Mouse (Mus musculus) lung, postnatal 36 days (tissue): ENCODE measurements around the gene Map3k6.

Source experiments
- DNase-seq: peaks from one replicate; pipeline ENCODE4 v3.0.0; 2022; ENCODE audit warnings: mixed read lengths

The Map3k6 gene

DNA sequence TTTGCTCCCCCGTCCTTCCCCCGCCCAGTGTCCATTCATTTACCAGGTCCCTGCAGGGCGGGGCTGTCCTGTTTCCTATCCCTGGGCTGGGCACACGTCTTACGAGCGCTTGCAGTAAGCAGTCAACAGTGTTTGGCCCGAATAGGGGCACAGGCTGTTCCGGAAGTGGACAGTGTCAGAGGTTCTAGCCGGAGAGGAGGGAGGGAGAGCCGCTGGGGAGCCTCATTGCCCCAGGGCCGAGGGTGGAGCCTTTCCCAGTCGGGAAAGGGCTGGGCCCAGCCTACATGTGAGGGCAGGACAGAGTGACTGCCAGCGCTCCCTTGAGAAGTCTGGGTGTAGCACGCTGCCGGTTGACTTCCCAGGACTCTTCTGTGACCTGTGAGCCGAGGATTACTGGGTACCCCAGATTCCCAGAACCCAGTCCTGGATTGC, at the start of gene Map3k6:
Gene Map3k6, plus strand, starts transcription at position 329 of the 432 bp plus-strand sequence.
- peak; percentile 96 for DNase-seq

DNA sequence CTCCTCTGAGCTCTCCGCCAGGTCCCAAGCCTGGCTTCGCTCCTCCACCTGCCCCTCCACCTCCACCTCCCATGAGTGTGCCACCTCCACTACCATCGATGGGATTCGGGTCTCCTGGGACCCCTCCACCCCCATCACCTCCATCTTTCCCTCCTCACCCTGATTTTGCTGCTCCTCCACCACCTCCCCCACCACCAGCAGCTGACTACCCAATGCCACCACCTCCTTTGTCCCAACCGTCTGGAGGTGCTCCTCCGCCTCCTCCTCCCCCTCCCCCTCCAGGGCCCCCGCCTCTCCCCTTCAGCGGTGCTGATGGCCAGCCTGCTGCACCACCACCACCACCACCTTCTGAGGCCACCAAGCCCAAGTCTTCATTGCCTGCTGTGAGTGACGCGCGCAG, 46.1 kb upstream of the Map3k6 start:
- DNase-seq, result no peak

DNA sequence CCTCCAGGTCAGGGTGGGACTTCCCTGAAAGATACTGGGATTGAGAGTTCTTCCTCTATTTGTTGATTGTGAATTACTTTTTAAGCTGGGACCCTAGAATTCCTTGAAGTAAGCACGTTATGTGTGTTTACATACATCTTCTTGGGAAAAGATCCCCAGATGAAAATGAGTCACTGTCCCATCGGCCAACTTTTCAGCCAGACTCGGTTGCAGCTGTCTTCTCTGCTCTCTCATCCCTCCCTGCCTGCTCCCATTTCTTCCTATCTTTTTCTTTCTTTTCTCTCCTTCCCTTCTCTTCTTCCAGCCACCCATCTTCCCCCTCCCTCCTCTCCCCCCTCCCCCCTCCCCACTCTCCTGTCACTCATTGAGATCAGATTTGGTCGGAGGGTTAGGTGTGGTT, 45.6 kb upstream of the Map3k6 start:
- DNase-seq, result no peak

DNA sequence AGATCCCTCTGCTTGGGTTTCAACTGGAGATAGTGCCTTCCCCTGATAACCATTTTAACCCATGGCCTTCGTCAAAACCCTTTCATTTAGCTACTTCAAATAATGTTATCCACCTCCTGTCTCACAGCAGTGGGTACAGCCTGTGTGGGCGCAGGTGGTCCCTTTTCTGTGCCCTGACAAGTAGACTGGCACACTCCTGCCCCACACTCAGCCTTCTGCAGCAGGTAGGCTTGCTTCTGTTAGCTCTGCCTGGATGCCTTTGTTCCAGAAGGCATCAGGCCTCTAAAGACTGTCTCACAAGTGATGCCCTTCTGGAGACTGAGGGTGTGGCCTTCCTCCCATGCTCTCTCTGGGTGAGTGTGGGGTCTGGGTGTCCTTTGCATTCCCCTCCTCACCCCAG, 44.5 kb upstream of the Map3k6 start:
- DNase-seq, result no peak

DNA sequence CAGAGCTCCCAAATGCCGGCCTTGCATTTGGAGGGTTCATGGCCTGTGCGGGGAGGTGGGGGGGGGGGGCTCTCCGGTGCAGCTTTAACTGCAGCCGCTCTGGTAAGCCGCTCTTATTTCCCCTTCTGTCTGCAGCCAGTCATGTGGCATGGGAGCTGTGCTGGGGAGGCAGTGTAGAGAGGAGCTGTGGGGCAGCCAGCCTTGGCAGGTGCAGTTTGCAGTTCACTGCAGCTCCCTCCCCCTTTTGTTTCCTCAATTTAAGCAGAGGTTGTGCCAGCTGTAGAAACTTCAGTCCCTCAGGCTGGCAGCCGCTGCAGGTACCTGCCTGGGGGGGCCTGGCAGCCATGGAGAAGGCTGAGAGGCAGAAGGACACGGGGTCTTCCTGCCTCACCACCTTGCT, 43.8 kb upstream of the Map3k6 start:
- DNase-seq, result no peak

DNA sequence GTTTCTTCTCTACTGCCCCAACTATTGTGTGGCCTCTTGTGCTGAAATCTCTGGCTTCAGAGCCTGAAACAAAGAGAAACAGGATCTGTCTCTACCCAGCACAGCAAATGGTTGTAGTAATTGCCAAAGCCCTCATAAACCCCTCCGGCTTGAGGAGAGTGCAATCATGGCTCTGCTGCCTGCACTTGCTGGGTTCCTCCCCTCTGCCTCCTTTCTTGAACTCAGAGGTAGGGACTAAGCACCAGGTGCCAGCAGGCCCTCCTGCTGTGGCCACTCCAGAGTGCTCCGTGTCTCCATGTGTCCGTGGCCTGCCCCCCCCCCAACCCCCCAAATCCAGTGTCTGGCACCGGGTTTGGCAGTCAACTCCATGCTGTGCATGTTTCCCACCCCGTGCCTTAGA, 43.3 kb upstream of the Map3k6 start:
- DNase-seq, result no peak

DNA sequence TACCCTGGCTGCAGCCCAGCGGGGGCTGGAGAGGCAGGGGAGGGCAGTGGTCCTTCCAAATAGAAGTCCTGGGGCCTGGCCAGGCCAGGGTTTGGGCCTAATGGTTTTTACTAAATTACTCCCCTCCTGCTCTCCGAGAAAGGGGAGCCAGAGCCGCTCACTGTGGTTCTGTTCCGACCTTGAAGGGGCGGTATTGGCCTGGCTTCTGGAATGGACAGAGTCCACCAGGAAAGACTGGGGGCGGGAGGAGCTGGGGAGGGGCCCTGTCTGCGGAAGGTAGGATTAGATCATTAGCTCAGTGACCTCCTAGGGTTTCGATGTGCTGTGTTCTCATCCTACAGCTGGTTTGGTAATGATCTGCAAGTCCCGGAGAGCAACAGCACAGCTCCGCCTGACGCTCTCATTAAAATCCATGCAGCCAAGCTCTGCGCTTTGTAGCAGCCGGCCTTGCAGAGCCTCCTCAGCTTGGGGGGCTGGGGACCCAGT, 42.8 kb upstream of the Map3k6 start:
- DNase-seq, result no peak

DNA sequence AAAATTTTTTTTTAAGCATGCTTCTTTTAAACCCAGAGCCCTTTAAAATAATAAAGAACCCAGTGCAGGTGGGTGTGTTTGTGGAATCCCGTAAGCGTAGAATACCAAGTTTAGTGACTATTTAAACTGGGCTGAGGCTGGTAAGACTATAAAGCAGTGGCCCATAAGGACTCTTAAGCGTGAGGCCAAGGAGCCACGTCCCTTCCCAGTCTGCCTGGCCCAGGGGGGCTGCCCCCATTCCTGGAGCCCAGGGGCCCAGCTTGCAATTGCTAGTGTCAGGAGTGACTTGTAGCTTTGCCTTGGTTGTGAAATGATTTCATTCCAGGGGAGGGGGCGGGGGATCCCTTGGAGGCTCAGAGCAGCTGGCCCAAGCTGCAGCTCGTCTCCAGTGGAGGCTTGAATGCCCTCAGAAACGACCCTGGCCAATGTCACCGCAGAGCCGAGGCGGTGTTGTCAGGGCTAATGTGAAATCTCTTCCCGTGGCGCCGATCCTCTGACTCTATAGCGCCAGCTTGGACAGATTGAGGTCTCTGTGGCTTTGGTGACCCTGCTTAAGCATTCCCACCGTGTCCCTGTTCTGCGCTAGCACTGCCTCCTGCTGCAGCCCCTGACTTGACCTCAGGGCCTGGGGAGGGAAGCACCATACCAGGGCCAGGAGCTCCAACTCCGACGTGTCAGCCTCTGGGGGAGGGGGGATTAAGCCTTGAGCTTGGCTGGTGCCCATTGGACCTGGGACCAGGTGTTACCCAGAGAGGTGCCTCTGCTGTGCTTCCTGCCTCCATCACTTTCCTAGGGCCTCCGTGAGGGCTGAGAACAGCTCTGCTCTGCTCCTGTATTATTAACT, 42.1 kb upstream of the Map3k6 start:
- DNase-seq, result no peak

DNA sequence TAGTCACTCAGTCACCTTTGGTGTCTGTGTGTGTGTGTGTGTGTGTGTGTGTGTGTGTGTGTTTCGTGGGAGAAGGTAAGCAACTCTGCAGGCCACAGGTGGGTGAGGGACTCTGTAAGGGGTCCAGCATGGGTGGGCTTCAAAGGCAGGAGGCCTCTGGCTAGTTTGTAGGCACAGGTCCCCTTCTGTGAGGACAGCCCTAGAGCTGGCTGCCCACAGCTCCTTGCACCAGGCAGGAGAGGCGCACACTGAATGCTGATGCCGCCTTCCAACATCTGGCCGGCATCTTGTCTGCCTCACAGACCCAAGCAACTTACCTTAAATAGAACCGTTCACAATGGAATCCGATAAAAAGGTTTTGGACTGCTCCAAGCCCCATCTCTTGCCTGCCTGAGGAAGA, 40.9 kb upstream of the Map3k6 start:
- no peak for DNase-seq

DNA sequence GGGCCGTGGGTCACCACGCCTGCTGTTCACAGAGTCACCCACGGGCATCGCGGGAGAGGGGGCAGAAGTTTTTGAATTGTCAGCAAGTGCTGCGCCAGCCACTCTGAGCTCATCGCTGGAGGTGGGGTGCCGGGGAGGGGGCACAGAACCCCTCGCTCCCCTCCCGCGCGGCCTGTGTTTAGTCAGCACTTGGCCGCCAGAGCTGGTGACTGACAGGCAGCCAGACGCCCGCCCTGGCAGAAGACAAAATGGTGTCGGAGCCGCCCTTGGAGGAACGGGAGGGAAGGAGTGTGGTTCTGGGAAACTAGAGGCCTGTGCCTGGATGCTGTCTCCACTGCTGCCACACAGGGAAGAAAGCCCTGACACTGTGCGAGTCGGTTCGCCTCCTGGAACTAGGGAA, 40.3 kb upstream of the Map3k6 start:
- DNase-seq, result no peak

DNA sequence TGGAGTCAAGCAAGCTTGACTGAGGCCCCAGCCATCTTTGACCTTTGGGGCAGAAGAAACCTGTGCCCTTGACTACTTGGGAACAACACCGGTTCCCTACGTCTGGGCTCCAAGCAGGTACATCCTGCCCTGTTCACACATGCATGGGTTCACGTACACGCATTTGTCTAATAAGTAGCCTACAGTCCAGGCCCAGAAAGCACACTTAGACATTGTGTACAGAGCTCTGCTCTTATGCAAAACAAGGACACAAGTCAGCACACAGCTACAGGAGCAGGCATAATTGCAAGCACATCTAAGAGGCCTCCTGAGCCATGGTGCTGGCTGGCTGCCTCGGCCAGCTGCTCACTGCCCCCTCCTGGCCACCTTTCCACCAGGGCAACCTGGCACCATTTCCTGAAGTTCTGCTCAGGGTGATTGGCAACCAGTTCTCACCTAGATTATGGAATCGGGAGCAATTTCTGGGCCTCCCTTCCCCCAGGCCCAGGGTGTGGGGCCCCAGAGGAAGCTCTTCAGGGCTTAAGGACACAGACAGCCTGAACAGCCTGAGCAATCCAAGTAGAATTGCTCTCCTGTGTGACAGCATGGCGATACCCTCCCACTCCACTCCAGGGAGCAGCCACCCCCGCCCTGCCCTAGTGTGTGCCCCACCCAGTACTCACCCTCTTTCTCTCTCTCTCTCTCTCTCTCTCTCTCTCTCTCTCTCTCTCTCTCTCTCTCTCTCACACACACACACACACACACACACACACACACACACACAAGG, 39.4 kb upstream of the Map3k6 start:
- DNase-seq, result peak; percentile 87

DNA sequence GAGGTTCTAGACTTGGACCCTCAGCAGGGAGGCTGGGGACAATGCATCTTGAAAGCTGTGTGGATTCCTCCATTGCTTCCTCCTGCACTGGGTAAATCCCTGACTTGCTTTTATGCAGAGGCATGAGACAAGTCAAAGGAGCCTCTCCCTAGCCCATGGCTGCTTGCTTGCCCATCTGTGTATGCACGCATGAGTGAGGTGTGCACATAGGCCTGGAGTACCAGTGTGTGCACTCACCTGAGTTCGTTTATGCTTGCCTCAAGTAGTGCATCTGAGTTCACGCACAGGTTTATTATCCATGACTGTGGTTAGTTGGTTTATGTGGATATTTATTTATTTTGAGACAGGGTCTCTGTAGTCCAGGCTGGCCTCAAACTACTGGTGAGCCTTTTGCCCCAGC, 38.4 kb upstream of the Map3k6 start:
- no peak for DNase-seq

DNA sequence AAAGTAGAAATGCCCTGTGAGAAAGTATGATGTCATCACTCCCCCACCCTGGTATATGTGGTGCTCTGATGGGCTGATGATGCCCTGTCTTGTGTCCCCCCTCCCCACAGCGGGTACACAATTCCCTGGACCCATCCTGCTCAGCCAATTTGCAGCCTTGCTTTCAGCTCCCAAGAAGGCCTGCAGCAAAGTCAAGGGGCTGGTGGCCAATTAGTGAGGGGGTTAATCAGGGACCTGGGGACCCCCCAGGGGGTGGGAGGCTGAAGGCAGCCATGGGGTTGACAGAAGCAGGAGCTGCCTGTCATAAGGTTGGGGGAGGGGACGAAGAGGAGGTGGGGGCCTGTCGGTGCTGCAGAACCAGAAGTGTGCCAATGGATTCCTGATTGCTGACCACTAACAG, 37.0 kb upstream of the Map3k6 start:
- DNase-seq, result no peak

DNA sequence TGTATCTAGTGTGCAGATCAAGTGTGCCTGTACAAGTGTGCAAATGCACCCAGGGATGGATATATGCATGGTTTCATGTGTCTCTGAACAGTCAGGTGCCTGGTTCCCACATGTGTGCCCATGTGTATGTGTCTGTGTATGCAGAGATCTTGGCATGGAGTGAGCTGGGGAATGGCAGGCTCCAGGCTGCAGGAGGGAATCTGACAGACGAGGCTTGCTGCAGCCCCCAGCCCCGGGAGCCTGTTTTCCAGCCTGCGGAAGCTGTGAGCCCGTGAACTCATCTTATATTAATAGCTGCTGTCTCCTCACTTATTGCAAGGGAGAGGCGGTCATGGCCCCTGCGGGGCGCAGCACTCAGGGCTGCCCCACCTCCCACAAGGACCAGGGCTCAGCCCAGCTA, 36.2 kb upstream of the Map3k6 start:
- DNase-seq, result no peak

DNA sequence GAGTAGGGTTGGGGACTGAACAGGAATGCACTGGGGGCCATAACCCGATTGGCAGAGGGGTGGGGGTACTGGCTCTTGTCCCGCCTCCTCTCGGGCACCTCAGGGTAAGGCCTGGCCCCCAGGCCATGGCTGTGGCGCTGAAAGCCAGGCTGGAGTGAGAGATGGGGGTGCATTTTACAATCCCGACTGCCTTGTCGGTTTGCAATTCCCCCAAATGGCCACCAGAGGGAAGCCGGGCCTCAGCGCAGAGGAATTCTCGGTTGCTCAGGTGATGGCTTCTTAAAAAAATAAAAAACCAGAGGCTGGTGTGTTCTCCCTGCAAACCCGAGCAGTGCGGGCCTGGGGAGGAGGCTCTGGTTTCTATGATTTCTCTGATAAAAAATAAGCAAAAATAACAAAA, 31.3 kb upstream of the Map3k6 start:
- DNase-seq, result peak; percentile 63

DNA sequence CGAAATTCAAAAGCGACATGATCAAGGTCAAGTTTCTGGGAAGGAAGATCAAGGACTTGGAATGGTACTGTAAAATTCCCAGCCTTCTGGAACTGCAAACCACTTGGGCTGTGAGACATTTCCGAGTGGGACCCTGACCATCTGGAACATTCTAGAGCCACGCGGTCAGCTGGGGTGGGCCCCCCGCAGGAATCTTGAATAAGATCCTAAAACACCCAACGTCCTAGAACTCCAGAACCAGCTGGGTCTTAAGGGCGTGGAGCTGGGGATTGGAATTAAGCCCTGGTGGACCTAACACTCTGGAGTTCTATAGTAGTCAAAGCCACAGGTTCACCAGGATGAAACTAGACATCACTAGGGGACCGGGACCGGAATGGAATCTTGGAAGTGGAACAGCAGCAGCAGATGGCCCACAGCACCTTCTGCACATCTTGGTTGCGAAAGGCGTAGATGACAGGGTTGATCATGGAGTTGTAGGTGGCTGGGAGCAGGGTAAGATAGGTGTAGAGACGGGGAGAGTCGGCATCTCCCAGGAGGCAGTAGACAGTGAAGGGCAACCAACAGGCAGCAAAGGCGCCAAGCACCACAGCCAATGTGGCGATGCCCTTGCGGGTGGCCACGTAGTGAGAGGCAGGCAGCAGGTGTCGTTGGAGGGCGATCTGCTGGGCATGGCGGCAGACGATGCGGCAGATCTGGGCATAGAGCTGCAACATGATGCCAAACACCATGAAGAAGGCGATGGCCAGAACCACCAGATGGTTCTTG, 30.4 kb upstream of the Map3k6 start:
- no peak for DNase-seq

DNA sequence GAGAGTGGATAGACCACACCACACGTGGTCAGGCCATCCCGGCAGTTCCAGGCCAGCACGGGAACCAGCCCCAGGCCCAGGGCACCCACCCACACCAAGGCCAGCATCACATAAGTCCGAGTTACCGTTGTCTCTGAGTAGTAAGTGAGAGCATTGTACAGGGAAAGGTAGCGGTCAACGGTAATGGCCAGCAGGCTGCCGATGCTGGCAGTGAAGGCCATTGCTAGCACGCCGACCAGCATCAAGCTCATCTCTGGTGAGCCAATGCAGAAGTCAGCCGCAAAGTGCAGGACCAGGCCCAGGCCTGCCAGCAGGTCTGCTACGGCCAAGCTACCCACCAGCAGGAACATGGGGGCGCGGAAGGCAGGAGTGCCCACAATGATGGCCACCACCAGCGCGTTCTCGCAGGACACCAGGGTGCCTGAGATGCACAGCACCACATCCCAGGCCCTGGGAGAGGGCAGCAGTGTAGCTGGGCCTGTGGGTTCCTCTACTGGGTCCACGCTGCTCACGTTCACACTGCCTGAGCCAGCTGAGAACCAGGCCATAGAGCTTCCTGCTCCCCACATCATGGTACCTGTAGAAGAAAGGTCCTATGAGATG, 29.7 kb upstream of the Map3k6 start:
- no peak for DNase-seq

DNA sequence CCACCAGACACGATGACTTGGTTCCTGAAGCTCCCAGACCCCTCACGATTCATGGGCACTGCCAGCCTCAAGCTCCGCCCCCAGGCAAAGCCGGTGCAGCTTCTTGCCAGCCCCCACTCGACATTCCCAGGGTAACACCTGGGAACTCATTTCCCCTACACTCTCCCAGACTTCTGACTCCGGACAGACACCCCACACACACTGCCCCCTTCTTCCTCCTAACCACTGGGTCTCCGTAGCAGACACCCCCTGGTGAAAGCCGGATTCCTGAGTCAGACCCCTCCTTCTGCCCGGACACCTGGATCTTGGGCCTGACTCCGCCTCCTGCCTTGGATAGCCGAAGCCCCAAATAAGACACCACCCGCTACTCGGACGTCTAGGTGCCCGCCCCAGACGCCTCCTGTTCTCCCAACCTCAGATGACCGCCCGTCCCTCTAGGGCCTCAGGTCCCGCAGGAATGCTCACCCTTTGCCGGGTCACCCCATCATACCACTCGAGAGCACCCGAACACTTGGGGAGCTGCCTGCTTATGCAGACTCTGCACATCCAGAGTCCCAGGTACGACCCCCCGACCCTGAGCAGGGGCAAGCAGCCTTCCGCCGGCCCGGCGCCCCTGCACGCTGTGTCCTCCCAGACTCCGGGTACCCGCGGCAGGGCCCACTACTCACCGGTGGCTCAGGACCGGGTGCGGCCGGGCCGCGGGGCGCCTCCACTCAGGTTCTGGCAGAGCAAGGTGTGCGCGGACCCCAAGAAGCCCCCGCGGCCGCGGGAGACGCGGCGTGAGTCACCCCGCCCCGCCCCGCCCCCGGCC, 28.7 kb upstream of the Map3k6 start, which contains the start of the genes Cd164l2 and Gpr3:
Gene Cd164l2, plus strand, starts transcription at position 381 of the 811 bp plus-strand sequence.
Gene Gpr3, minus strand, starts transcription at position 786 of the 811 bp plus-strand sequence.
- no peak for DNase-seq

DNA sequence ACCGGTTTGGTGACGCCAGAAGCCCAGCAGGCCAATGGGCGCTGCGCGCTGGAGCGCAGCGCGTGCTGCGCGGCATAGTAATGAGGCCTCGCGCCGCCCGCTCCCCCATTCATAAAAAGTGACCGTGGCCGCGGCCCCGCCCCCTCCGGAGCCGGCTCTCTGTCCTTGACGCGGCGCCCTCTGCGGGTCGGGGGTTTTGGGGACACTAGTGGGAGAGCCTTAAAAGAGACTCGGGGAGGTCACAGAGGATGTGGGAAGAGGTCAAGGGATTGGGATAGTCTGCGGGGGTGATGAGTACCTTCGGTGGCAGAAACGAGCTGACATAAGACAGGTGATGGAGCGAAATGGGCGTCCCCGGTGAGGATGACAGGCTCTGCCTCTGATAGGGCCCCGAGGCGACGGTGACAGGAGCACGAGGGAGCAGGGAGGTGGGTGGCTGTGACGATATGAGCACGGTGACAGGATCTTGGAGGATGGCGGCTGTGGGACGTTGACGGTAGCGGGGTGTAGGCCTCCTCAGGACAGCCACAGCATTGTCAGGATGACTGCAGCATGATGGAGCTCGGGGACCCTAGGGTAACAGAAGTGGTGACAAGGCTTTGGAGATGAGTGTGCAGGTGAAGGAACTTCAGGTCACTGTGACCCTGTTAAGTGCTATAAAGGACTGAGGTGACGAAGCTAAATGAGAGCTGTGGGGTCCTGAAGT, 27.9 kb upstream of the Map3k6 start:
- DNase-seq, result peak; percentile 88

DNA sequence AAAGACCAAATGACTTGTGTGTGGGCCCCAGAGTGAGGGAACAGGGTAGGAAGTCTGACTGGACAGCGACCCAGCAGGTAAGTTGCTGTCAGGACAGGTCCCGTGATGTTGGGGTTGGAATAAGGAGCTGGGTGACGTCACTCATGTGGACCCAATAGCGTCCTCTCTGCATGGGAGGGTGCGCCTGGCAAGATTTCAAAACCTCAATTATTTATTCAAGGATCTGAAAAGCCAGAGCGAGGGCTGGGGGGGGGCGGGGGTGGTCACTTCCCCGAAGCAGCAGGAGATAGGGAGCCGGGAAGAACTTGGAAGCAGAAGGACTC, 27.4 kb upstream of the Map3k6 start:
- peak; percentile 74 for DNase-seq

DNA sequence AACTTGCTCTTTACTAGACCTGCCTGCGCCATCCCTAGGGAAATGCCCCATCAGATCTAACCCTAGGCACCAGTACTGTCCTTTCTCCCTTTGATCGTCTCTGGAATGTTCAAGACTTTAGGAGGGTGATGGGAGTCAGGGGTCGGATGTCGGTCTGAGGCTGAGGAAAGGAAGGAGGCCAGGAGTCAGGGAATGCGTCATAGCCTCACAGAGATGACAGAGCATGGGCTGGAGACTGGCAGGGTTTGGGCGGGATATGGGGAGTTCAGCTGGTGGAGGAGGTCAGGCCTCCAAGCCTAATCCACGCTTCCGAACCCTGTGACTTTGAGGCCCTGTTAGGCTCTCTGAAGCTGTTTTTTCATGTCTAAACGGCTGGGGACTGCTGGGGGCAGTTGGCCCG, 27.0 kb upstream of the Map3k6 start:
- no peak for DNase-seq
